Mouse (Mus musculus) ovary, adult 10 weeks (tissue): ENCODE measurements around the gene Rpl4. TPM values are rescaled to one million over a fixed set of nuclear protein-coding genes. Genes with fewer than 3 reads are reported as not detected.

ENCODE experiments used
- polyA plus RNA-seq: library from polyadenylated mRNA; stranded (reverse); fragments of 350-450 nt; fragmentation: Illumina TruSeq; extraction: RNeasy Lipid Tissue Mini Kit (QIAGEN cat#74804); gene quantifications from one replicate; pipeline ENCODE4 v1.2.3, GENCODE M21; 2014

Gene Rpl4
- polyA plus RNA-seq = 844 TPM

DNA sequence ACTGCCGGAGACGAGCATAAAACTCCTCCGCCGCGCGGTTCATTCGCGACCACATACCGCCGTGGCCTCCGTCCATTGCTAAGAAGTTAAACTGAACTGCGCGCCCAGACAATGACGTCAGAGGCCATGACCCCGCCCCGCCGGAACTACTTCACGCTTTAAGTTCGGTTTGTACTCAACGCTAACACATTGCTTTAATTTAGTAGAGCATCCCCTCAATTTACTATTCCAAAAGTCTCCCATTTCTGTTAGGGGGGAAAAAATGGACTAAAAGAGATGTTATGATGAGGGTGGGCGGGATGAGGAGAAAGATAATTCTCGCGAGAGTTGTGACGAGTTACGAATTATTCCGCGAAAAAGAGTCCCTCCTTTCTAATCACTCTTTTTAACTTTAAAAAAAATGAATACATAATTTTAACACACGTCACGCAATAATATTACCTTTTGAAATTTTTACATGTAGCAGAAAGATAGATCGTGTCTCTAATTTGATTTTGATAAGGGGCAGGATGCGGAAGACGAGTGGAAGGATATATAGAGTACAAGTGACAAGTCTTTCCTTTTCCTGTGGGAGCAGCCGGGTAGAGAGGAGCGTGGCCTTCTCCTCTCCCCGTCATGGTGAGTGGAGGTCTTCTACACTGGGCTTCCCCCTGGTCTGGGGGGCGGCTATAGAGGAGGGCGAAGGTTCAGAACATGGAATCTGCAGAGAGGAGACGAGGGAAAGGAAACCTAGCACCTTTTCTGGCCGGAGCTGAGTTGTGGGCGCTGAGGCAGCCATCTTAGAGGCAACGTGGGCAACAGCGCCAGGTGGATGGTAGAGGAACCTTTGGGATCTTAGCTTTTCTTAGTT, at the start of gene Rpl4, which contains the start of gene Zwilch:
Rpl4 (plus strand) TSS at position 560 of the 850 bp plus-strand sequence.
Zwilch (minus strand) TSS at position 289 of the 850 bp plus-strand sequence.

DNA sequence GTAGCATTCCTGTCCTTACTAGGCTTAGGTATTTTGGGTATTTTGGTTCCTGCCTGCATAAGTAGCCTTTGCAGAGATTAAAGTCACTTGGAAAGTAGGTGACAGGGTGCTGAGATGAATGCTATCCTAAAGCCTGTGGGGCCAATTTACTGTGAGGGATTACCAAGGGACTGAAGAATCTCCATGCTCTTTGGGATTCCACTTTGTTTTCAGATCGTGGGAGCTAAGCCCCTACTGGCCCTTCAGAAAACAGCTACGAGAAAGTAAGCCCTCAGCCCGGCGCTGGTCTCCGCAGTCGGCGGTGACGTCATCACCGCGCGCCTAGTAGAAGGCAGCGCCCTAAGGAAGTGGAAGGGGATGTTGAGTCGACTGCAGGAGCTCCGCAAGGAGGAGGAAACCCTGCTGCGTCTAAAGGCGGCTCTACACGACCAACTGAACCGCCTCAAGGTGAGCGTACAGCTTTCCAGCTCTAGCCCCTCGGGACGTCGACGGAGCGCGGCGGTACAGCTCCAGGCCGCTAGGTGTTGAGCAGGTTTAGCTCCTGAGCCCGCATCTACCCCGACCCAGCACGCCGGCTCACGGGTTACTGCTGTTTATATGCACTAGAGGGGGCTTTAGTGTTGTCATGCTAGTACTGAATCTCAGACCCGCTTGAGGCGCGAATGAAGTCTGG, 5.9 kb downstream of the Rpl4 start, which contains the start of gene Snapc5:
Snapc5 (plus strand) TSS at position 301 of the 673 bp plus-strand sequence.

Other genes starting within 250 kb of the Rpl4 start
- 5.3 TPM for gene Smad6, start 151.3 kb upstream of the Rpl4 start, polyA plus RNA-seq
- not detected for gene Lctl, start 56.2 kb upstream of the Rpl4 start, polyA plus RNA-seq
- gene Zwilch, start 271 bp upstream of the Rpl4 start, polyA plus RNA-seq = 22.9 TPM
- 65.5 TPM for gene Snapc5, start 5.9 kb downstream of the Rpl4 start, polyA plus RNA-seq
- 0.43 TPM for gene Uchl4, start 61.8 kb downstream of the Rpl4 start, polyA plus RNA-seq
- gene Map2k1, start 80.3 kb downstream of the Rpl4 start, polyA plus RNA-seq = 62.7 TPM
- 127 TPM for gene Tipin, start 108.2 kb downstream of the Rpl4 start, polyA plus RNA-seq
- gene Dis3l, start 167.9 kb downstream of the Rpl4 start, polyA plus RNA-seq = 17.0 TPM
- 0.14 TPM for gene Megf11, start 212.3 kb downstream of the Rpl4 start, polyA plus RNA-seq